Mouse (Mus musculus) kidney, adult 8-10 months (tissue): ENCODE measurements around the gene Parp9.
A peak's percentile ranks its signal among the peaks of the same experiment; 100 is the strongest.
"Not testable (repeated sequence)": the region's sequence is repeated elsewhere in the genome, so short reads cannot be mapped to it uniquely, and the experiment has no call there.

ENCODE experiments used
- DNase-seq, 2 experiments: peaks; one replicate each; pipeline ENCODE4 v3.0.0; 2022

The Parp9 gene

DNA sequence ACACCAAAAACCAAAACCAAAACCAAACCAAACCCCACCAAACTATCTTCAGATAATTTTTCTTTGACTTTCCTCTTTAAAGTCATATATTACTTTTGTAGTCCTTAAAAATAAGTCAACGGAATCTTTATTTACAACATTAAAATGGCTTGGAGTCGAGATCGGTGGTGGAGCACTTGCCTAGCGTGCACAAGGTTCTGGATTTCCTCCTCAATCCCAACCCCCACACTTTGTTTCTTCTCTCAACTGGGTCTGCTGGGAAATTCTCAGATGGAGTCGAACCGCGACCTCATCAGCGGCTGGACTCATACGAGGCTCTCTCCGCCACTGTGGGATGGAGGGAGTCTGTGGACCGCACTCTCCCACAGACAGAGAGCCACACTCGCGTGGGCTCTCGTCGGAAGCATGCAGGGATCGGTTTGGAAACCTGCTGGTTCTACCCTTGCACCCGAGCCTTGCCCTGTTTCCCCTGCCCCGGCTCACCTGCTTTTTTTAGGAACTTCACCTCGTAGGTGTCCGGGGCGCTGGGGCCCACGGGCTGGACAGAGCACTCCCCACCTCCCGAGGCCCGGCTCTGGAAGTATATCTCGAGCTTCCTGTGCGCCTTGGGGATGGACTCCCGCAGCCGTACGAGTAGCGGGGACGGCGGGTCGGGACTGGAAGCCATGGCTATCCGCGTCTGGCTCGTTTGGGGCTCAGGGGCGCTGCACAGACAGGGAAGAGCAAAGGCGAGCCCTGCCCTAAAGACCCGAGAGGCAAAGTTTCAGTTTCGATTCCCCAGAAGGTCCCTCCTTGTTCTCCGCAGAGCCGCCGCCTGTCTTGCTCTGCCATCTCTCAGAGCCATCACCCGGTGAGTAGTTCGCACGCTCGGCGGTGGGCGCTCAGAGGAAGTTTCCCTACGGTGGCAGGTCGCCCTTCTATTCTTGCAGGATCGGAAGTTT, at the start of gene Parp9, which contains the start of gene Dtx3l:
Parp9 (plus strand) TSS at position 260 of the 941 bp plus-strand sequence.
Dtx3l (minus strand) TSS at position 941 of the 941 bp plus-strand sequence.
- peak; percentile 51 to 54 for DNase-seq

DNA sequence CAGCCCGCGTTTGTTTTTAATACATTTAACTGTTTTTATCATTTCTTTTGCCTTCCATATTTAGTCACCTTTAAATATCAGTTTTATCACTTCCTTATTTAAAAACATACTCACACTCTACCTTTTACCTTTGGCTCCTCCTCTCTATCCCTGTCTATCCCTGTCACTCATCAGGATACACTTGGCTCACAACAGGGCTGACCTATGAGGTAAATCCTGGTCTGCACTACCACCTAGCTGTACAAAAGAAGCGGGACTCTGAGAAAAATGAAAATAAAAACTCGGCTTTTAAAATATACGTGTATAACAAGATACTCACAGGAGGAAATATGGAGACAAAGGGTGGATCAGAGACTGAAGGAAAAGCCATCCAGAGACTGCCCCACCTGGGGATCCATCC, 49.4 kb upstream of the Parp9 start:
- no peak for DNase-seq

DNA sequence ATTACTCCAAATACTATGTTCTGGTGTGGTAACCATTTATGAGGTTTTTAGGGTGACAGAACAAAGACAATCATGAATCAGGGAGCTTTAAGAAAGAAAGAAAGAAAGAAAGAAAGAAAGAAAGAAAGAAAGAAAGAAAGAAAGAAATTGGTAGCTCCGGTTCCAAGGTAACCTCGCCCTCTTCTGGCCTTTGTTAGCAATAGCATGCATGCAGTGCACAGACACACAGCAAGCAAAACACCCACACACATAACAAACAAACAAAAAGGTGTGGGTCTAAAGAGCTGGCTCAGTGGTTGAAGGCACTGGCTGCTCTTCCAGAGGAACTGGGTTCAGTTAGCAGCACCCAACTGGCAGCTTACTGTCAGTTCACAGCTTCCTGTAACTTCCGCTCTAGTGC, 47.6 kb upstream of the Parp9 start:
- no peak for DNase-seq

DNA sequence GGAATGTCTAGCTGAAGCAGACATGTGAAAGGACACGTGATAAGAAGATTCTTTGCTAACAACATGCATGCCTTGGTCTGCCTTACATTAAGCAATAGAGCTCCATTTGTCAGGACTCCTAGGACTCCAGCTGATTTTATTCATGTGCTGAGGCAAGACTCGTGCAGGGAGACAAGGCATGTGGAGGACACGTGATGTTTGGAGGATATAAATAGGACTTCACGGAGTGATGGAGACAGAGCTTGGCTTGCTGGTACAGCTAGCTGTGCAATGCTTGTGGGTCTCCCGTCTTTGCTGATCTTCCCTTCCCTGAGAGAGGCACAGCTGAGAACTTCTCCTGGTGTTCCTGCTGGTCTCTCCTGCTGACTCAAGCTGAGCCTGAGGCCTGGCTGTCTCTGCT, 46.7 kb upstream of the Parp9 start:
- DNase-seq: not testable (repeated sequence)

DNA sequence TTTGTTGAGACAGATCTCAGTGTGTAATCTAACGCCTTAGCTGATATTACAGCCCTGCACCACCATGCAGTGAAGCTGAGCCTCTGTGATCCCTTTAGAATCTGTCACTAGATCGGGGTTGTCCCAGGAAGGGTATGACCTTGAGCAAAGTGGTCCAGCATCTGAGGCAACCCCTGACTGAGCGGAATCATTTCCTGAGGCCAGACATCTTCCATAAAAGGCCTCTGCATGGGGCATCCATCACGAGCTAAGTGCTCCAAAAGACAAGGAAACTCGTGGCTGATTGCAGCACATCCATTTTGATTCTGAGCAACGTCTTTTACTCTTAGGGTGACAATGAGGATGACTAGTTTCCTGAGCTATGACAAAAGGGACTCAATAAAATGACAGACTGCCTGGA, 43.3 kb upstream of the Parp9 start:
- DNase-seq: no peak

DNA sequence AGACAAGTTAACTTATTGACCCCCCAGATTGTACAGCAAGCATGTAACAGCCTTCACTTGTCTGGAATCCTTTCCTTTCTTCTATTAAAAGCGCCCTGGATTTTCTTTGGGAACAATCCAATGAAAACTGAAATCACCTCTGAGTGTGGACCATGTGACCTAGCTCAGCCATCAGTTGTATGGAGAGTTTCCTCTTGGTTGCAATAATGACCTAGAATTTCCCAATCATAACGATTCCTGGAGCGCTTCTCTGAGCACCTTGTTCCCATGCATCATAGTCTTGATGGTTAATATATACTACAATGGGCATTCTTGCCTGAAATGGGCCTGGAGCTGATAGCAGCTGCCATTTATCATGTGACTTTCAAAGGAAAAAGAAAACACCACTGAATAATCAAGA, 37.7 kb upstream of the Parp9 start:
- no peak for DNase-seq

DNA sequence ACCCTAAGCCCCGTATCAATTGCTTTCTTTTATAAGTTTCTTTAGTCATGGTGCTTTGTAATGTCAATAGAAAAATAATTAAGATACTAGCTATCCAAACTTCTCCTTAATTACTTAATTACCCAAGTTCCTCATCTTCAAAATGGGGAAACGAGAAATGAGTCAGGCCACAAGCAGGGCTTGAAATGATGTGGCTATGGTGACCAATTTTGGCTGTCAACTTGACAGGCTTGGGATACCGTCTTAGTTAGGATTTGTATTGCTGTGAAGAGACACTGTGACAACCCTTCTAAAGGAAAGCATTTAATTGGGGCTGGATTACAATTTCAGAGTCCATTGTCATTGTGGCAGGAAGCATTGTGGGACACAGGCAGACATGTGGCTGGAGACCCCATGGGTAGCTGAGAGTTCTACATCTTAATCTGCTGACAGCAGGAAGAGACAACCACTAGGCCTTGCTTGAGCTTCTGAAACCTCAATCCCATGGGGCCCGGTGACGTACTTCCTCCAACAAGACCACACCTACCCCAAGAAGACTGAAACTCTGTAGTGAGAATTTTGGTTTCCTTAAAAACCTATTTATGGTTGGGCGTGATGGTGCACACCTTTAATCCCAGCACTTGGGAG, 35.1 kb upstream of the Parp9 start:
- no peak for DNase-seq

DNA sequence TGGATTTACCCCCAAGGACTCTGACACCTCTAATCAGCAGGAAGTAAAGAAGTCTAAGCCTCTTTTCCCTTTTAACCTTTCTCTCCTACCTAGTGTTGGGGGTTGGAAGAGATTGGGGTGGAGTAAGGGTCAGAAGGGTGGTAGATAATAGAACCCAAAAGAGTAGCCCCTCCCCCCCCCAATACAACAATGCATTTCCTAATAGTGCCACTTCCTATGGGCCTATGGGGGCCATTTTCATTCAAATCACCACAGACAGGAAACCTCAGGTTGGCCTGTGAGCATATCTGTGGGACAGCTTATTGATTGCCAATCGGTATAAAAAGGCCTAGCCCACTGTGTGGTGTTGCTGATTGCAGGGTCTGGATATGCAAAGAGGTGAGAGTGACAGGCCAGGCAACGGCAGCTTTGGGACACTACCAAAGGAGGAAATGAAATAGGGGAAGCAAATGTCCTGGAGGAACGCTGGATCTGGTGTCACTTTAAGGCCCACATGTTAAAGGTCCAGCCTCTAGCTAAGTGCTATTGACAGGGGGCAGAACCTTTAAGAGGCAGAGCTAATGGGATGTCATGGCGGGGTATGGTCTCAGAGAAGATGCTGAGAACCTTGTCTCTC, 34.0 kb upstream of the Parp9 start:
- DNase-seq: no peak

DNA sequence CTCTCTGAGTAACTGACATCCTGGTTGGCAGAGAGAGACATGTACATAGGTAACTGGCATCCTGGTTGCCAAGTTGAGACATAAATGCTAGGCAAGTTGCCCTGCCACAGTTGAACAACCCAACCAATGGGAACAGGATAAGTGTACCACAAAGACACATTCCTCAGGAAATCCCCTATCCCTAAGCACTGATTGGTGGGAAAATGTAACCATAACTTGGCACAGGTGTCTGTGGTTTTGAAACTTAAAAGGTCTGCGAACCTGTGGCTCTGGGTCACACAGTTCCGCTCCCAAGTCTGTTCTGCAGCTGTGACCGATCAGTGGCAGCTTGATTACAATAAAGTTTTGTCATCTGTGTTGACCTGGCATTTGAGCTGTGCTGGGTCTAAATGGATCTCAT, 32.9 kb upstream of the Parp9 start:
- DNase-seq: no peak

DNA sequence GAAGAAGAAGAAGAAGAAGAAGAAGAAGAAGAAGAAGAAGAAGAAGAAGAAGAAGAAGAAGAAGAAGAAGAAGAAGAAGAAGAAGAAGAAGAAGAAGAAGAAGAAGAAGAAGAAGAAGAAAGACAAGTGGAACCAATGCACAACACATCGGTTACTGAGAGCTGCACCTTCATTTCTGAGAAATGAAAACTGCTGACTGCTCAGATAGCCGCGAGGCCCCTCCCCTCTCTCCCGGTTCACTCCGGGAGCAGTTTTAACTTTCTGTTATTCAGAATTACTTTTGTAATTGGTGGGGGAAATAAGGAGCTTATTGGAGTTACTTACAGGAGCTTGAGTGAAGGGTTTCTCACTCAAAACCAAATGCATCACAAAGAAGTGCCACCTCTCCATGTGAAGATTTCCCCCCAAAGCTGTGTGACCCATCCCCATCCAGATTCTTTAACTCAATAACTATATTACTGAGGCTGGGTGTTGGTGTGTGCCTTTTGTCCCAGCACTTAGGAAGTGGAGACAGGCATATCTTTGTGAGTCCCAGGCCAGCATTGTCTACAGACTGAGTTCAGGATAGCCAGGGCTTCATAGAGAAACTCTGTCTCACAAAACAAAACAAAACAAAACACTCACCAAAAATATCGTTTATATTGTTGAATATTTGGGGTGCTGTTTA, 32.3 kb upstream of the Parp9 start:
- no peak for DNase-seq

DNA sequence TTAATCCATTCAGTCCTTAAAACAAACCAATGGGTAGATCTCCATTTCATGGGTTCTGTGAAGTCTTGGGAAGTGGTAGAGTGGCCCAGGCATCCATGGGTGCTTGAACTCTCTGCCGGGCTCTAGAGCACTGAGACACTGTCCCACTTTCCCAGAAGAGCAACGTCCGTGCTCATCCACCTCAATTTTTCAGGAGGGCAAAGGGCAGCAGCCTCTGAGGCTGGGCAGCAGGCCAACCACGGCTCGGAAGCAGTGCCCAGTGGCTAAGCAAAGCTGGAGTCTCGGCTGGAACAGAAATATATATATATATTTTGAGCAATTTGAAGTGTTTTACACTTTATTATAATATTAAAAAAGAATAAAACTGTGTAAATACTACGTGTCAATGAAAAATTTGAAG, 31.4 kb upstream of the Parp9 start:
- DNase-seq: peak; percentile 56 to 70

DNA sequence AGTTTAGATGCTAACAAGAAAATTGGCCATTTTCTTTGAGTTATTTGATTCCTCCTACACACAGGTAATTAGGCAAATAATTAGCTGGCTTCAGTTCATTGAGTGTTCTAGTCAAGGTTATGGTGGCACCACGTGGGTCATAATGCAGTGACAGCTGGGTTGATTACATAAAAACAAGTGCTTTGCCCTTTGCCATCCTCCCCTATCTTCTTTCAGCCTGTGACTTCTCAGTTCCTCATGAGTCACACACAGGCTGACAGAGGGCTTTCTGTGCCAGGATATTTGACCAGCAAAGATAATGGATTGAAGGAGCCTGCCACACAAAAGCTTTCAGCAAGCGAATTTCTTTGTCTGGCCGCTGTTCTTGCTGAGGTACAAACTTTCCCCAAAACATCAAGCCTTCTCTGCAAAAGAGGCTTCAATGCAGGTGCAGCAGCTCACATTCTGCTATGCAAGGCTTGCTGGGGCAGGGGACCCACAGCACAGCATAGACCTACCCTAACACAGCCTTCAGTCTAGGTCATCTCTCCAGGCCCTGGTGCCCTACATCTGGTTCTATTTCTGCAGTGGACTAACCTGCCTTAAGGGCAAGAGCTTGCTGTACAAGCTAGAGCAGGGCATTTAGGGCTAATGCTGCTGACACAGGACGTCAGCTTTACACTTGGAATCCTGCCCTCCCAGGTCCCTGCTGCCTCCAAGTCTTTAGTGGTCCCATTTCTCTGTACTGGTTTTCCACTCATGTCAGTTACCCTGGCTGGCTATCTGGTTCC, 30.7 kb upstream of the Parp9 start:
- DNase-seq: peak; percentile 35 to 48

DNA sequence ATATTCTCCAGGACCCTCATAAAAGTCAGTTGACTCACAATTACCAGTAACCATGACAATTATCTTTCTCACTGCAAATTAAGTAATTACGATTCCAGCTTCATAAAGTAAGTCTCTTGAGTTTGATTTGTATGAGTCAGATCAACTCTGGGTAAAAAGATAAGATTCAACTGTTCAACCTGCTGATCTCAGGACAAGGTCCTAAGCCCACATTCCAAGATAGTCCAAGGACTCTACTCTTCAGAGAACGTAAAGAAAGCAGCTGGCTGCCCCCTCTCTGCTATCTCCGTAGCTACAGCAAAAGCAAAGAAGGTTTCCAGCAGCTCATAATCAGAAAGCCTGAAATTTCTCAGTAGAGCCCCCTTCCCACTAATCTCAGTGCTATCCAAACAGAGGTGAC, 26.8 kb upstream of the Parp9 start:
- no peak for DNase-seq

DNA sequence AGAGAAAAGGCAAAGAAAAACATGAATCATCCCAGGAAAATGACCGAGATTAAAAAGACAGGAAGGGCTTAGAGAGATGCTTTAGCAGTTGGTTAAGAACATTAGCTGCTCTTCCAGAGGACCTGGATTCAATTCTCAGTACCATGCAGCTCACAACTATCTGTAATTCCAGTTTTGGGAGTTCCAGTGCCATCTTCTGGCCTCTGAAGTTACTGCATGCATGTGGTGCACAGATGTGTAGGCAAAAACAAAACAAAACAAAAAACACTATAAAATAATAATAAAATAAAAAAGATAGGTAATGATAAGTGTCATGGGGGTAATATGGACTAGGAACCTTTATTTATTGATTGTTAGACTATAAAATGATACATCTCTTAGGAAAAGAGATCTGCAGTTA, 24.7 kb upstream of the Parp9 start:
- peak in 1 of 2 experiments; percentile 45 for DNase-seq

DNA sequence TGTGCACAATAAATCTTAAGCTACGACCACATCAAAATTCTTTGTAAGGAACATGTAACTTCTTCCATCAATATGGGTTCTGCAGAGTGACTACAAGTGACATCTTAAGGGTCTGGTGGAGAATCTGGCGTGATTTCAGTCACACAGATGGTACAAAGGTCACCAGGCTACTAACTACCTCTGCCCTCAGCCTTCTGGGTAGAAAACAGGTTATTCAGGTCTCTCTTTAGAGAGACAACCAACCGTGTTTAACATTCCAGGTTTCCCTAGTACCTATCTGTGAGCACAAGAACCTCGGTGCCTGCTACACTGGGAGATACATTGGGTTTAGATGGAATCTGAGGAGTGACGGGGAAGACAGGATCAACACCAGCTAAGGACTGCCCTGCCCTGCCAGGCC, 24.0 kb upstream of the Parp9 start:
- DNase-seq: peak; percentile 31 to 44

DNA sequence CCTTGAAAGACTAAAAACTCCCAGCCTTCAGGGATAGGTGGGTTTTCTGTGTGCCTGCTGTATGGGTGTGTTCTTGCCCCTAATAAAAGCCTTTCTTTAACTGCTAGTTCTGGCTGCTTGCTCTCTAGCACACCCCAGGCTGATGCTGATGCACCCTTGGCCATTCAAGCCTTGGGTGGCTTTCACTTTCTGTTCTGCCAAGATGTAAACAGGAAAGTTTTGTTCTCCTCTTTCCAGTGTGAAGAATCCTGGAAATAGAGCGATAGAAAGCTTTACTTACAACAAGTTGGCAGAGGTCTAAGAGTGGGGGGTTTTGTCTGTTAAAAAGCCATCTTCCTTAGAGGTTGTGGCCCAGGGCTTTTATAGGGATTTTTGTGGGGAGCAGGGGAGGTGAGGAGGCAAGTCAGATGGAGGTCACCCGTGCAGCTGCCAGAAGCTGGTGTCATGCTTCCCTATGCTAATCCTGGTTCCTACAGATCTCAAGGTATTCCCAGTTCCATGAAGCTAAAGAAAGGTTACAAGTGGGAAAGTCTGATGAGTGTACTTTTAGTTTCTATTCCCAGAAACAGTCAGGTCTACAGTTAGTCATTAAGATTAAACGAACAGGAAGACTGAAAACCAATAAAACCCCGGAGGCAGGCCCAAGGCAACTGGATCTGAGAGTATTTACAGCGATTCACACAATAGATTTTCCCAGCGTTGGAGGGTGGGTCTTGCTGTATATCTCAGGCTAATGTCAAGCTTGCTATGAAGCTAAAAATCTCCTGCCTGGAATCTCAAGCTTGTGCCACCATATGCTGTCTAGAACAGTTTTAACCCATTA, 19.3 kb upstream of the Parp9 start:
- DNase-seq: no peak

DNA sequence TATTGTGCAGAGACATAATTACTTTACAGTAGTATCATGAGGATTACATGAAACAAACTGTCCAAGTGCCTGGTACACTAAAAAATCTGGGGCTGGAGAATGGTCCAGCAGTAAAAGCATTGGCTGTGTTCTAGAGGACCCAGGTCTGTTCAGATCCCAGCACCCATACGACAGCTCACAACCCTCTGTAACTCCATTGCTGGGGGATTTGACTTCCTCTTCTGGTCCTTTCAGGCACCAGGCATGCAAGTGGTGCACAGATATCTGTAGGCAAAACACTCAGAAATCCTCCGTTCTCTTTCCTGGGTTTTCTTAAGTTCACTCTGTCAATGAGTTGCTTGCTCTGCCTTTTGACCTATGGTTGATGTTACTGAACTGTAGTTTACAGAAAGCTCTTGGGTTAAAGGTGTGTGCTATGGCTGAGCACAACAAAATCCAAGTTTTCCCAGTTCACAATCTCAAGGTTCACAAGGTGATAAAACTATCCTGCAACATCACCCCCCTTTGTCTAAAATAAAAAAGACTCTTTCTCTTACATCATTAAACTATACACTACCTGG, 16.5 kb upstream of the Parp9 start:
- peak in 1 of 2 experiments; percentile 43 for DNase-seq

DNA sequence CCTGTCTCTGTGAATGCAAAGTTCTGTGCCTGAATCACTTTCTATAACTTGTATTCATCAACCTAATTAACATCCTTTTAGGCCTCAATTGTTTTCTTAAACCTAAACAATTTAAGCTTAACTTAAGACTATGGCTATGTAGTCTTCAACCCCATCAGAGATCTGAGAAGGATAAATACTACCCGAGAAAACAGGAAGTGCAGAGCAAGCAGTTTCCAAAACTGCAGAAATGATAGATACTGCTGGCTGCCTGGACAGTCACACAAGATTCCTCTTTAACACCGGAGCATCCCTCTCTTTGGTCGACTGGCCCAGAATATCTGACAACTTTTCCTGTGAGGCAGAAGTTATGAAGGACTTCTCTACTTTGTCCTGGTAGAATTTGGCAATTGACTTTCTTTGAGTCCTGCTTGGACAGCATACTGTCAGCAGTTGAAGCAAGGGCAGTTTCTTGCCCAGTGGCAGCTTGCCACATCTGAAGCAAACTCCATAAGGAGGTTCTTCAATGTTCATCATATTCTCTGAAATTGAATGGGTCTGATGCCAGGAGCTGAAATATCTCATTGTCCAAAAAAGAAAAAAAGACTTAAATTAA, 15.9 kb upstream of the Parp9 start:
- DNase-seq: no peak

DNA sequence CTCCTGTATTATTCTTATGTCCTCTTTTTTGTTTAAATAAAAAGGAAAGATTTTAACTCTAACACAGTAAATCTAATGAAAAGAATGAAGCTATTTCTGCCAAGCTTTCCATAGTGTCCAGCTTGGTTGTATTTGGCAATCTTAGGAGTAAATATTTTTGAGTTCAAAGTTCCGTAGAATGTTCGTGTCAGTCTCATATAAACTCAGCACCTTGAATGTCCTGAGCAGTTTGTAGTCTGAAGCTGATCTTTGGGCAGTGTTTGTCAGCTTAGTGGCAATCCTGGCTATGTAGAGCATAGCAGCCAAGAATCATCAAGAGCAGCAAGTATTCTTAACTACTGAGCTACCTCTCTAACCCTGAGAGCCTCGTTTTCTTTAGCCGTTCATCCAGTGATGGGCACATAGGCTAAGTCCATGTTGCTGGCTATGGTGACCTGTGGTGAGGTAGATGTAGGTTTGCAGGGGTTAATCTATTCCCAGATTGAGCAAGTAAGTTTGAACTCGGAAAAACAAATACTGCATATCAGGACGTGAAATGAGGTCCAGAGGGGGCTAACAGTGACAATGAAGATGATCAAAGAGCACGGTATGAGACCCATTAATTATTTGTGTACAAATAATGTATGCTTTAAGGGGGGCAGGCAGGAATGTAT, 14.6 kb upstream of the Parp9 start:
- no peak for DNase-seq

DNA sequence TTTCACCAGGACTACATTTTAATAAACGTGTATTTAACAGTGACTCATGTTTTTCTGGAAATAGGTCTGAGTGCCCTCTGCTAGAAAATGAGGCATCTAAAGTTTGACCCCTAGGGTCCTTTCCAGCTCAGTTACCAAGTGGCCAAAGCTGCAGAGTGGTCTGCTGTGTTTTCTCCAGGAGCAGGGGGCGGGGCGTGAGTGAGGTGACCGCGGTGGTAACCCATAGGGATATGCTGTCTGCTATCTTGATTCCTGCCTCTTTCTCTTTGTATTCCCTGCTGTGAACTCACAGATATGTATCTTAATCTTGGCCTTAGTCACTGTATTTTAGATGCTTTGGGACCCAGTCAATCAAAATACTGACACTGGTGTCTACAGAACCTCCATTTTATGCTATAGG, 13.9 kb upstream of the Parp9 start:
- no peak for DNase-seq
